Mouse (Mus musculus) embryonic facial prominence, embryonic 11.5 days (tissue): ENCODE measurements around the gene Ccdc62. TPM values are rescaled to one million over a fixed set of nuclear protein-coding genes. Genes with fewer than 3 reads are reported as not detected.

Source experiments
- ATAC-seq: fragments of 200-750 bp; cut with Nextera tagmentation; replicated peaks from 2 replicates; pipeline ENCODE4 v1.8.0; 2017; ENCODE audit warnings: low read depth; ENCODE audit not compliant: insufficient number of reproducible peaks, low FRiP score, low TSS enrichment
- DNase-seq: peaks from one replicate; pipeline ENCODE4 v3.0.0-alpha.2; 2015; ENCODE audit warnings: low spot score
- H3K27ac ChIP-seq: fragments of 300-500 bp; sonication (generic); replicated peaks from 2 replicates; pipeline ENCODE4 v1.5.1; 2014; ENCODE audit warnings: mild to moderate bottlenecking, low read depth, low read length, control low read depth
- H3K27me3 ChIP-seq: fragments of 300-500 bp; sonication (generic); 2 replicates; pipeline ENCODE4 v1.6.1; 2014; ENCODE audit warnings: mild to moderate bottlenecking, low read length, moderate library complexity, mixed read lengths; ENCODE audit not compliant: control insufficient read depth, insufficient read depth
- H3K36me3 ChIP-seq: fragments of 300-500 bp; sonication (generic); replicated peaks from 2 replicates; pipeline ENCODE4 v1.6.1; 2014; ENCODE audit warnings: low read depth, mild to moderate bottlenecking, low read length, moderate library complexity, mixed read lengths; ENCODE audit not compliant: control insufficient read depth, insufficient read depth
- H3K4me1 ChIP-seq: fragments of 300-500 bp; sonication (generic); 2 replicates; pipeline ENCODE4 v1.6.1; 2014; ENCODE audit warnings: low read length, mixed read lengths; ENCODE audit not compliant: control insufficient read depth, insufficient read depth
- H3K4me2 ChIP-seq: fragments of 300-500 bp; sonication (generic); 2 replicates; pipeline ENCODE4 v1.6.1; 2014; ENCODE audit warnings: low read depth, mild to moderate bottlenecking, control low read depth, low read length, moderate library complexity
- H3K4me3 ChIP-seq: fragments of 300-500 bp; sonication (generic); 2 replicates; pipeline ENCODE4 v1.5.1; 2014; ENCODE audit warnings: low read depth, low read length, control low read depth
- H3K9ac ChIP-seq: fragments of 300-500 bp; sonication (generic); replicated peaks from 2 replicates; pipeline ENCODE4 v1.6.1; 2014; ENCODE audit warnings: mild to moderate bottlenecking, control low read depth, low read length
- H3K9me3 ChIP-seq: fragments of 300-500 bp; sonication (generic); replicated peaks from 2 replicates; pipeline ENCODE4 v1.6.1; 2016; ENCODE audit warnings: mild to moderate bottlenecking, low read length, inconsistent platforms, mixed read lengths; ENCODE audit not compliant: control insufficient read depth
- WGBS: fragments of 180-500 bp; shearing (Covaris S2); extraction: QIAGEN DNeasy Blood & Tissue Kit; methylation state at CpG from one replicate; pipeline ENCODE4 v1.1.7; 2014; 5-methylcytosine and 5-hydroxymethylcytosine counted together
- polyA plus RNA-seq: library from polyadenylated mRNA; unstranded; fragments of >200 nt; fragmentation: Nextera tagmentation; extraction: Ambion mirVana; gene quantifications from 2 replicates; pipeline ENCODE4 v1.2.1, GENCODE M21; 2014

Gene Ccdc62
- polyA plus RNA-seq, 1 experiment from 2014 or later: 3.5 TPM

DNA sequence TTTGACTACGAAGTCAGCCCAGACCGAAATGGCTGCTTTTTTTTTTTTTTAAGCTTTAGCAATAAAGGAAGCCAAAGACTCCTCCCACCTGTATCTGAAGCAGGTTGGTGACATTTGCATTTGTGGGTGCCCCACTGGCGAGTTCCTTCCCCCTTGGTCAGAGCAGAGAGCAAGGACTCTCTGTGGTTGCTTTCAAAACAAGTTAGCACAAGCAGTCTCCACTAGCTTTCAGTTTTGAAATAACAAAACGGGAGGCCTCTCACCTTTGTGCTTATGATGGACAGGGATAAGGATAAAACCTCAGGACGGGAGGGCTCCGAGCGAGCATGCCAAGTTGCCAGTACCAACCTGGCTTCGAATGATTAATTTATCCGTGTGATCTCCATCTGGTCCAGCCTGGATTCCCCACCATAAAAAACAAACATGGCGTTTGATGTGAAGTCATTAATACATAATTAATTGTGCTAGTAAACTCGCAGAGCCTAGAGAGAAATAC, 44.2 kb downstream of the Ccdc62 start:
- Histone ChIP-seq H3K4me3 (peak overlapping the region; percentile 71), H3K9me3 (no peaks in the 10 kb centered on the region), H3K36me3 (no peaks in the 10 kb centered on the region), H3K27ac (no peak overlapping the region), H3K27me3 (peaks cover 4% of the 10 kb centered on the region), H3K4me2 (peak overlapping the region; percentile 96), H3K9ac (no peak overlapping the region), H3K4me1 (peaks cover 3% of the 10 kb centered on the region)
- no peak for ATAC-seq
- no peak for DNase-seq
- whole genome bisulfite sequencing: 44% methylated on average over 11 of the region's 11 CpGs

DNA sequence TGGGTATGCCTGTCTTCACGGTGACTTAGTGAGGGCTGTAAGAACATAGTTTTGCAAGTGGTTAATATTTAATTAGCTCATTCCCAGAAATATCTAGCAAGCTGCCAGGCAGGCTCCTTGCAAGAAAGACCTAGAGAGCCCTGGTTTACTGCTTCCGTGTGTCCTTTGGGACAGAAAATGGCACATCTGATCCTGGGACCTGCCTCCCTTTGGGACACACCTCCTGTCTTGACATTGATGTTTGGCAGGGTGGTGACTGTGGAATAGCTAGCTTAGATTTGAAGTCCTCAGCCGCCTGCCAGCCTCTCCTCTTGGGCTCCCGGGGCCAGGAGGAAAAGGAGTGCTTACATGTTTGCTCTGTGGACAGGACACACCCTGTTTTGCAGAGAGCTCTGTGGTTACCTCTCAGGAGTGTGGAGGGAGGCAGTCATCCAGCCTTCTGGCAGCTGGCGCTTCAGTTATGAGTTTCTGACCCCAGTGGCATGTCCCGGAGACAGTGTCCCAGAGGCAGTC, 45.2 kb downstream of the Ccdc62 start:
- H3K4me3 ChIP-seq: no peak overlapping the region
- no peak overlapping the region for H3K27ac ChIP-seq
- peaks cover 3% of the 10 kb centered on the region for H3K4me1 ChIP-seq
- H3K9ac ChIP-seq: no peak overlapping the region
- no peak for ATAC-seq
- H3K4me2 ChIP-seq: no peak overlapping the region
- no peak for DNase-seq
- H3K36me3 ChIP-seq: no peaks in the 10 kb centered on the region
- H3K9me3 ChIP-seq: no peaks in the 10 kb centered on the region
- 65% methylated on average over 6 of the region's 6 CpGs for WGBS
- peaks cover 4% of the 10 kb centered on the region for H3K27me3 ChIP-seq

DNA sequence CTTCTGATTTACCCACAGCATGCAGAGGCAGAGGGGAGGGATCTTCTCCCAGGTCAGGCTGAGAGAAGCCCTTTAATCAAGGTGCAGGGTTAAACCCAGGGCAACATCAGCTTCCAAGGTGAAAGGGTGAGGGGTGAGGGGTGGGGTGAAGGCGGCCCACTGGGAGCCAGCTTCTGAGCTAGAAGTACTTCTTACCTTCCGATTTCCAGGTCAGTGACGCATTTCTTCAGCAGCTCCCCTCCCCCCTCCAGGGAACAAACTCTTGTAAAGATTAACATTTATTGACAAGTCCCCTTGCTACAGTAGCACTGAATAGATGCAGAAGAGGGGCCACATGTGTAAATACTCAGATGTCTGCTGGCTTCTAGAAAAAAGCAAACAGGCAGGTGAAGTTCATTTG, 46.8 kb downstream of the Ccdc62 start:
- no peaks in the 10 kb centered on the region for H3K9me3 ChIP-seq
- peaks cover 3% of the 10 kb centered on the region for H3K4me1 ChIP-seq
- DNase-seq (no peak), ATAC-seq (no peak)
- WGBS: 29% methylated on average over 3 of the region's 3 CpGs
- H3K9ac ChIP-seq: no peak overlapping the region
- no peak overlapping the region for H3K4me2 ChIP-seq
- H3K36me3 ChIP-seq: no peaks in the 10 kb centered on the region
- H3K27ac ChIP-seq: no peak overlapping the region
- H3K27me3 ChIP-seq: peaks cover 4% of the 10 kb centered on the region
- H3K4me3 ChIP-seq: no peak overlapping the region

DNA sequence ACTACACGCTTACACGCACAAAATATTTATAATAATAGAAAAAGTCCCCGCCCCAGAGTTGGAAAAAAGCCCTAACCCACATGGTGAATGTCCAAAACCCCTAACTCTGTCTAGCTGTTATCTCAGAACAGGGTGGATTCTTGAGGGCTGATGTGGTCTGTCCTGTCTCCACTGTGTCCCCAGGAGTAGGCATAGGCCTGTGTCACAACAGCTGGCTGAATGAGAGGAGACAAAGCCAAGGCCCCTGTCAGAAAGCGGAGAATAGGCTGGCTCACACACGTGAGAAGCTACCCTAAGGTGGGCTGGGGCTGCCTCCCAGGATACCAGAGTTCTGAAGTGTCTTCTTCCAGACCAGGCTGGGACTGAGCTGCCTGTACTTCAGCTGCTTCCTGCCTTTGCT, 47.7 kb downstream of the Ccdc62 start:
- Histone ChIP-seq H3K9me3 (no peaks in the 10 kb centered on the region), H3K4me2 (no peak overlapping the region), H3K4me3 (no peak overlapping the region), H3K27me3 (peaks cover 4% of the 10 kb centered on the region), H3K36me3 (no peaks in the 10 kb centered on the region), H3K9ac (no peak overlapping the region), H3K4me1 (peaks cover 3% of the 10 kb centered on the region), H3K27ac (no peak overlapping the region)
- 81% methylated on average over 5 of the region's 5 CpGs for WGBS
- ATAC-seq (no peak), DNase-seq (no peak)

DNA sequence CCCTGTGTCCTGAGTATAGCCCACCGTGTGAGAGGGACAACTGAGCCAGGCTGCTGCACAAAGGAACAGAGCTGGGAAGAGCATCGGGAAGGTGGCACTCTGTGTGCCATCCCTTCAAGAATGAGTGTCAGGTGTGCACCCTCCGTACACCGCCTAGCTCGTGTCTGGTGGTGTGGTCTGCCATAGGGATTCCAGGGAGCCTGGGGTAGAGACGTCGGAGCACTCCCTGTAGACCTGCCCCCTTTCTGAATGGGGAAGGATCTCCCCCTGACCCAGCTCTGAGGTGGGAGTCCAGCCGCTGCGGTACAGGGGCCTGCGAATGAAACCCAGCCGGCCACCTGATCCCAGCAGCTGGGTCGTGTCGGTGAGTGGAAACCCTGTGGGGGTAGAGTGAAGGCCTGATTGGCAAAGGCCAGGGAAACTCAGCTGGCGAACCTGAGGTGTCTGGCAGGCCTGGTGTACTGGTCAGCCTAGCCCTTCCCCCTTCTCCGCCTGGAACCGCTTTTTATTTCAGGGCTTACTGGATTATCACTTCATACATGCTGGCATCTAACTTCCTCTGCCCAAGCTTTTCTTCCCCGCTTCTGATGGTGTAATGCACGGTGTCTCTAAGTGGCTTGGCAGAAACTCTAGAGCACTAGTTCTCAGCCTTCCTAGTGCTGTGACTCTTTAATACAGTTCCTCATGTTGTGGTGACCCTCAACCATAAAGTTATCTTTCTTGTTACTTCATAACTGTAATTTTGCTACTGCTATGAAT, 48.9 kb downstream of the Ccdc62 start:
- H3K27ac ChIP-seq: no peak overlapping the region
- no peaks in the 10 kb centered on the region for H3K9me3 ChIP-seq
- H3K4me1 ChIP-seq: peaks cover 3% of the 10 kb centered on the region
- no peaks in the 10 kb centered on the region for H3K27me3 ChIP-seq
- DNase-seq (no peak), ATAC-seq (no peak)
- no peaks in the 10 kb centered on the region for H3K36me3 ChIP-seq
- 75% methylated on average over 18 of the region's 18 CpGs for WGBS
- no peak overlapping the region for H3K9ac ChIP-seq
- no peak overlapping the region for H3K4me2 ChIP-seq
- no peak overlapping the region for H3K4me3 ChIP-seq

DNA sequence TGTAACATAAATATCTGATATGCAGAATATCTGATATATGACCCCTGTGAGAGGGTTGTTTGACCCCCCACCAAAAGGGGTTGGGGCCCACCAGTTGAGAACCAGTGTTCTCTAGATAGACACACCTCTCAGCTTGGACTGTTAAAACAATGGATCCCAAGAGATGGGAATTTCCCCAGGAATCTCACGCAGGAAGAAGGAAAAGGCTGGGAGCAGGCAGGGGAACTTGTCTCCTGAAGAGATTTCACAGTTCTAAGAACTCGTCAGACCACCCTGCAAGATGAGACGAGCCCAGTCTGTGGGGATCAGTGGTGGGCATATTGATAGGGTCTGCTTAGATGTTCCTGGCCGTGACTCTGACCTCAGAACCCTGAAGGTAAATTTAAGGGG, 49.5 kb downstream of the Ccdc62 start:
- no peak for DNase-seq

DNA sequence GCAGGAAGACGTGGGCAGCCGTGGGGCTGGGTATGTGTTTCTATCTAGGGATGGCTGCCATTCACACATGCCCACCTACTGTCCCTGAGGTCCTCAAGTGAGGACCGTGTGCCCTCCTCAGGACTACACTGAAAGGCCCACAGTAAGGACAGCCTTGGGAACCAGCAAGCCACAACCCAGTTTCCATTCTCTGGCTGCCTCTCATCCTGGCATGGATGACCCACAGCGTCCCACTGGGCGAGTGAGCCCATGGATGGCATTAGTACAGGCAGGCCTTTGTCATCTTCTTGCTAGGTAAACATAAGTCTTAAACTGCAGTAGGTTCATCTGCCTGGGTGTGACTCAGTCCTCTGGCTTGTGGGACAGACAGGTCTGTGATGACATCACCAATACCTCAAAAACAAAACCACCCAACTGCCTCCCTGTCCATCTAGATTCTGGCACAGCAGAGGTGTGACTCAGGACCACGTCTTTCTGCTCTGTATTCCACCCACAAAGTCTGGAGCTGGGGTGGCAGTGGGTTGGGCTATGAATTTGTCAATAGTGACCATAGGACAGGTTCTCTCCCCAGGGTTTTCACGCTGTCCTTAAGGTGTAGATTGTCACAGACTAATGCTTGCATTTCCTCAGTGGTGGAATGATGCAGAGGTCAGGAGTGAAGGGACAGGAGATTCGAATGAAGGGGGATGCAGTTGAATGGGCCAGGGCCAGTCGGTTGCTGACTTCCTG, 50.2 kb downstream of the Ccdc62 start:
- no peaks in the 10 kb centered on the region; the same call in 1 of the 2 replicates for H3K4me1 ChIP-seq
- no peaks in the 10 kb centered on the region for H3K27me3 ChIP-seq
- ATAC-seq (no peak), DNase-seq (no peak)
- no peak overlapping the region for H3K27ac ChIP-seq
- 79% methylated on average over 9 of the region's 9 CpGs for WGBS
- no peak overlapping the region for H3K4me2 ChIP-seq
- H3K9ac ChIP-seq: no peak overlapping the region
- H3K4me3 ChIP-seq: no peak overlapping the region
- no peaks in the 10 kb centered on the region for H3K9me3 ChIP-seq
- no peaks in the 10 kb centered on the region for H3K36me3 ChIP-seq

More for the DNA sequence above, 49.5 kb downstream of the Ccdc62 start:
- Histone ChIP-seq H3K4me2 (no peak overlapping the region), H3K9me3 (no peaks in the 10 kb centered on the region), H3K4me3 (no peak overlapping the region), H3K9ac (no peak overlapping the region), H3K36me3 (no peaks in the 10 kb centered on the region), H3K27ac (no peak overlapping the region), H3K27me3 (no peaks in the 10 kb centered on the region), H3K4me1 (no peaks in the 10 kb centered on the region; the same call in 1 of the 2 replicates)
- 52% methylated on average over 4 of the region's 4 CpGs for WGBS
- no peak for ATAC-seq

DNA sequence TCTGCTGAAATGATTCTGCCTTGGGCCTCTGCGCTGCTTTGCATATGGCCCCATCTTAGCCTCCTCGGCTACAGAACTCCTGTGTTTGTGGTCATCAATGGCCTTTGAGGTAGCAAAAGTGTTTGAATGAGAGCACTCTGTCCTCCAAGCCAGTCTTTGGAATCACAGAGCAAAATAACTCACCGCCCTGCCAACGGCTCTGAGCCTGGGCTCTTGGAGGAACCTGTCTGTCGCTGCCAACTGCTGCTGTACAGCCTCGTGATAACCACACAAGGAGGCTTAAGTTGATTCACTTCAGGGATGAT, 50.7 kb downstream of the Ccdc62 start:
- H3K4me3 ChIP-seq: no peak overlapping the region
- H3K4me1 ChIP-seq: no peaks in the 10 kb centered on the region; the same call in 1 of the 2 replicates
- H3K27ac ChIP-seq: no peak overlapping the region
- 83% methylated on average over 6 of the region's 6 CpGs for WGBS
- H3K9me3 ChIP-seq: no peaks in the 10 kb centered on the region
- no peaks in the 10 kb centered on the region for H3K36me3 ChIP-seq
- no peak overlapping the region for H3K9ac ChIP-seq
- ATAC-seq (no peak), DNase-seq (no peak)
- no peaks in the 10 kb centered on the region for H3K27me3 ChIP-seq
- H3K4me2 ChIP-seq: no peak overlapping the region
